Mouse (Mus musculus) heart, embryonic 12.5 days (tissue): Measurements from ENCODE around the gene Nudt5. TPM values are rescaled to one million over a fixed set of nuclear protein-coding genes. Genes with fewer than 3 reads are reported as not detected.

Experiments used
- polyA plus RNA-seq: library from polyadenylated mRNA; unstranded; fragments of >200 nt; fragmentation: Nextera tagmentation; extraction: Ambion mirVana; gene quantifications from 2 replicates; pipeline ENCODE4 v1.2.1, GENCODE M21; 2016

The Nudt5 gene
- polyA plus RNA-seq, 1 experiment from 2014 or later = 70.6 TPM

Other genes starting within 250 kb of the Nudt5 start
- 2.2 and 3.1 TPM in 2 replicates for gene Camk1d, start 130.5 kb upstream of the Nudt5 start, polyA plus RNA-seq
- gene Cdc123, start 145 bp downstream of the Nudt5 start, polyA plus RNA-seq = 205 and 207 TPM in 2 replicates
- gene Gm13199, start 17.9 kb downstream of the Nudt5 start, polyA plus RNA-seq = 0.98 and 1.1 TPM in 2 replicates
- gene Sec61a2, start 50.4 kb downstream of the Nudt5 start, polyA plus RNA-seq = 54.9 and 55.4 TPM in 2 replicates
- gene Dhtkd1, start 97.8 kb downstream of the Nudt5 start, polyA plus RNA-seq = 2.0 and 2.1 TPM in 2 replicates
- 7.3 and 8.2 TPM in 2 replicates for gene Upf2, start 106.5 kb downstream of the Nudt5 start, polyA plus RNA-seq